Mouse (Mus musculus) testis, adult 2 months (tissue): ENCODE results near the gene Gm20662. TPM values are rescaled to one million over a fixed set of nuclear protein-coding genes. Genes with fewer than 3 reads are reported as not detected.

Experiments used
- H3K27ac ChIP-seq: fragments of 200-500 bp; 2 replicates; pipeline ENCODE4 v1.5.1; 2012; ENCODE audit warnings: low read depth, low read length; ENCODE audit not compliant: control insufficient read depth, insufficient read depth
- H3K27me3 ChIP-seq: fragments of 200-500 bp; 2 replicates; pipeline ENCODE4 v1.6.1; 2012; ENCODE audit warnings: mild to moderate bottlenecking, low read length, moderate library complexity; ENCODE audit not compliant: control insufficient read depth, insufficient read depth
- H3K36me3 ChIP-seq: fragments of 200-500 bp; 2 replicates; pipeline ENCODE4 v1.6.1; 2012; ENCODE audit warnings: mild to moderate bottlenecking, low read length; ENCODE audit not compliant: control insufficient read depth, insufficient read depth
- H3K4me1 ChIP-seq: fragments of 200-500 bp; 2 replicates; pipeline ENCODE4 v1.6.1; 2012; ENCODE audit warnings: low read length; ENCODE audit not compliant: control insufficient read depth, insufficient read depth
- H3K4me3 ChIP-seq: fragments of 200-500 bp; 2 replicates; pipeline ENCODE4 v1.5.1; 2012; ENCODE audit warnings: low read depth, mild to moderate bottlenecking, low read length, moderate library complexity, mixed read lengths; ENCODE audit not compliant: control insufficient read depth
- CTCF ChIP-seq: fragments of 200-500 bp; IDR thresholded peaks from 2 replicates; pipeline ENCODE4 v1.5.1; 2012; ENCODE audit warnings: low read depth, mild to moderate bottlenecking, inconsistent platforms, low read length, moderate library complexity; ENCODE audit not compliant: control insufficient read depth, insufficient read depth, insufficient replicate concordance
- POLR2A ChIP-seq: fragments of 200-500 bp; IDR thresholded peaks from 2 replicates; pipeline ENCODE4 v1.6.1; 2012; ENCODE audit warnings: low read depth, mild to moderate bottlenecking, inconsistent platforms, low read length, moderate library complexity; ENCODE audit not compliant: control insufficient read depth
- polyA plus RNA-seq: library from polyadenylated mRNA; depleted of rRNA; stranded (reverse); fragments of >200 nt; gene quantifications from 2 replicates; pipeline ENCODE4 v1.2.3, GENCODE M21; 2012

The Gm20662 gene
- polyA plus RNA-seq, 1 experiment = 282 TPM

- peaks cover 2% of the 10 kb centered on the region; the same call in 1 of the 2 replicates for H3K36me3 ChIP-seq
- H3K4me1 ChIP-seq = no peaks in the 10 kb centered on the region
- no peak overlapping the region for H3K4me3 ChIP-seq
- H3K27ac ChIP-seq = no peak overlapping the region
- TF ChIP-seq POLR2A (no peak), CTCF (no peak)
- H3K27me3 ChIP-seq = no peaks in the 10 kb centered on the region
Measured at GRCm38 (mm10) chr9:108020741-108021140, 24.6 kb downstream of the Gm20662 start.

GRCm38 (mm10) chr9:108023216-108023615 is 27.1 kb downstream of the Gm20662 start:
- H3K4me1 ChIP-seq = no peaks in the 10 kb centered on the region
- no peaks in the 10 kb centered on the region for H3K27me3 ChIP-seq
- H3K4me3 ChIP-seq = no peak overlapping the region
- H3K36me3 ChIP-seq = peaks cover 2% of the 10 kb centered on the region; the same call in 1 of the 2 replicates
- H3K27ac ChIP-seq = no peak overlapping the region
- TF ChIP-seq POLR2A (no peak), CTCF (no peak)

DNA sequence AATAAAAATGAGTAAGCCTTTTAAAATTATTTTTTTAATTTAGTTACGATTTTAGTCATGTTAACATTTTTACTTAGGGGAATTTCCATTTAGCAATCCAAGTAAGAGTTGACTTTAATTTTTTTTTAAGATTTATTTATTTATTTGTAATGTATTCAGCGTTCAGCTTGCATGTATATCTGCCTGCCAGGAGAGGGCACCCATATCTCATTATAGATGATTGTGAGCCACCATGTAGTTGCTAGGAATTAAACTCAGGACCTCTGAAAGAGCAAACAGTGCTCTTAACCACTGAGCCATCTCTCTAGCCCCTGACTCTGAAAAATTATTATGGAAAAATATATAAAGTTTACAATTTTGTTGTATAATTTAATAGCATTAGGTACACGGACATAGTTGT is 30.4 kb downstream of the Gm20662 start:
- Histone ChIP-seq H3K4me1 (no peaks in the 10 kb centered on the region), H3K4me3 (no peak overlapping the region), H3K27me3 (no peaks in the 10 kb centered on the region), H3K27ac (no peak overlapping the region), H3K36me3 (peaks cover 2% of the 10 kb centered on the region; the same call in 1 of the 2 replicates)
- no peak for TF ChIP-seq CTCF
- TF ChIP-seq POLR2A = no peak

- H3K4me1 ChIP-seq = no peaks in the 10 kb centered on the region
- H3K27me3 ChIP-seq = no peaks in the 10 kb centered on the region
- no peak overlapping the region for H3K27ac ChIP-seq
- peaks cover 2% of the 10 kb centered on the region; the same call in 1 of the 2 replicates for H3K36me3 ChIP-seq
- TF ChIP-seq POLR2A = no peak
- TF ChIP-seq CTCF = no peak
- no peak overlapping the region for H3K4me3 ChIP-seq
Measured at GRCm38 (mm10) chr9:108027867-108028266, 31.7 kb downstream of the Gm20662 start.

GRCm38 (mm10) chr9:108032126-108032525 is 36.0 kb downstream of the Gm20662 start:
- Histone ChIP-seq H3K4me1 (no peaks in the 10 kb centered on the region), H3K4me3 (no peak overlapping the region), H3K27me3 (no peaks in the 10 kb centered on the region), H3K36me3 (no peaks in the 10 kb centered on the region; the same call in 1 of the 2 replicates), H3K27ac (no peak overlapping the region)
- TF ChIP-seq POLR2A (no peak), CTCF (no peak)

DNA sequence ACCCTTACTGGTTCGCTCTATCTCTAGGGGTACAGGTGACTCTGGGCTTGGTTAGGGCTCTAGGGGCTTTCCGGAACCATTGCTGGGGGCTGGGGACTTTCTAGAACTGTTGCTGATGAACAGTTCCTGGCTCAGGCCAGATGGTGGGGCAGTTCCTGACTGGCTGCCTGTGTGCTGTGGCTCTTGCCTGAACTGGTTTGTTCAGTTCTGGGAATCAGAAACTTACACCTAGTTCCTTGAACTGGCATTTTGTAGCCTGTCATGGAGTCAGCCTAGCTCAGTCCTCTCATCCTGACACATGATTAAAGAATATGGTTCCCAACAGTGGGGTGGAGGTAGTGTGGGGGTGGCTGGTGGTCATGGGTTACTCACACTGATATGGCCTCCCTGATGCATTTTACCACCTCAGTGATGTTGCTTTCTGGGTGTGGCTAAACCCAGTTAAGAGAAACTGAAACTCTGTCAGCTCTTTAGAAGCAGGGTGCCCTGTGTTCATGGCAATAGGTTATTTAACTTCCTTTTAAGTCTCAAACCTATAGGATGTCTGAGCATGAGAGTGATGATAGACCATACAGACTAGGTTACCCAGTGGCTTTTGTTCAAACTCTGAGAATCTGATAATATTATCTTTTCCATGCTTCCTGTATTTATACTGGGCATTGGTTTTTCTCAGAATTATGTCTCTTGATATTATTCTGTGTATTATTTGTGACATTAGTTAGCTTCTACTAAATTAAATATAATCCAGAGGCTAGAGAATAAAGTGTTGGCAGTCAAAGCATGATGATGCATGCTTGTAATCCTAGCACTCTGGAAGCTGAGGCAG is 39.4 kb downstream of the Gm20662 start:
- TF ChIP-seq CTCF = no peak
- TF ChIP-seq POLR2A = no peak
- no peaks in the 10 kb centered on the region for H3K4me1 ChIP-seq
- no peaks in the 10 kb centered on the region; the same call in 1 of the 2 replicates for H3K36me3 ChIP-seq
- no peaks in the 10 kb centered on the region for H3K27me3 ChIP-seq
- H3K27ac ChIP-seq = no peak overlapping the region
- H3K4me3 ChIP-seq = no peak overlapping the region

DNA sequence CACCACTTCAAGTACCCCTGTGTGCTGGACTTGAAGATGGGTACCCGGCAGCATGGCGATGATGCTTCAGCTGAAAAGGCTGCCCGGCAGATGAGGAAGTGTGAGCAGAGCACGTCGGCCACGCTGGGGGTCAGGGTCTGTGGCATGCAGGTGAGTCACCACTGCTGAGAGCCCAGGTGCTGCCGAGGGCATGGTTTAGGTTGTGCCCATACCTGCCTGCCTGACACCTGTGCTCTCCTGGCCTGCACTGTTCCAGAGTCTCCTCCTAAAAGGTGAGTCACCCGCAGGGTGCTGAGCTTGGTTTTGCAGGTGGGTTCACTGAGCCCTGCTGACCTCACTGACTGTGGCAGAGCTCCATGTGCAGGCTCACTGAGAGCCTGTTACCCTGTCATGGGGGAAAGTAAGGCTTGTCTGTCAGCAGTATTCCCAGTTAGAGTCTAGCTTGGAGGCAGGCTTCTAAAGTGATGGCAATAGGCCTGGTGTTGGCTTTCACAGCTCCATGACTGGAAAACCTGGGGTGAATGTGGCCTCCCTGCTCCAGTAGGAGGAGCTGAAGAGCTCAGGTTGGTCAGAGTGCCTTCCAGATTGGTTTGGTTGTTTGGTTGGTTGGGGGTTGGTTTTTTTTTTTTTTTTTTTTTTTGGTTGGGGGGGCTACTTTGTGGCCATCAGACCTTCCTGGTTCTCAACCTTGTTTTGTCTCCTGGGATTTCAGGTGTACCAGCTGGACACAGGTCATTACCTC is 48.8 kb downstream of the Gm20662 start:
- peaks cover 4% of the 10 kb centered on the region for H3K4me1 ChIP-seq
- H3K36me3 ChIP-seq = no peaks in the 10 kb centered on the region; the same call in 1 of the 2 replicates
- no peaks in the 10 kb centered on the region for H3K27me3 ChIP-seq
- no peak overlapping the region for H3K4me3 ChIP-seq
- TF ChIP-seq POLR2A (no peak), CTCF (no peak)
- no peak overlapping the region for H3K27ac ChIP-seq
